10 mouse cellular contexts compared by ENCODE assay signal in the genomic region with DNA sequence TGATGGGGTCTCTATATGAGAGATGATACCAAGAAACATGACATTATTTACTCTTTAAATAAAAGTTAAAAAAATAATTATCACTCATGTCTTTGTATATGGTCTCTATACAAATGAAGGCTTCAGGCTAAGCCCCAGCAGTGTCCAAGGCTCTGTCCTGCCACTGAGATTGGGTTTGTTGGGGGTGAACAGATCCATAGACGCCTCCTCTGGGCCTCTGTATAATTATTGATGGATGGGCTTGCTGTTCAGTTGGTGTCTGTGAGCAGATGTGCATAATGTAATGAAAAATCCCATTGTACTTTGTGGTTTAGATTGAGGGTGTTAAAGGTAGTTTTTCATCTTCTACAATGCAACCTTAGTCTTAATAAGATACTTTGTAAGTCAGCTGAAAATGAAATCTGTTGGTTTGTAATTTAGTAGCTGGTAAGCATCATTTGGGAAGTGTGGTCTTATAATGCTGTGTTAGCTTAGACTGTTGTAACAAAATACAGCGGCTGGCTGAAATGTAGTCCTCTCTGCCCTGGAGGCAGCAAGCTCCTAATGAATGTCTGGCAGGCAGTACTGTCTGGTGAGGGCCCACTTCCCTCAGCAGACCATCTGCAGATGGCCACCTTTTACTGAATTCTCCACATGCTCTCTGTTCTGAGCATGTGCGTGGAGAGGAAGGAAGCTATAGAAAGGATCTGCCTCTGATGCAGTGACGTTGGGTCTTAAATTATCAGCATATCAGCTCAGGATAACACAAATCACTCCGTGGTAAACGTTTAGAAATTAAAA.
DNase-seq lines count a peak whose midpoint lies in the region; ATAC-seq lines count a peak whose summit lies in the region.
"Had no signal": no experiment of that assay in that cellular context is flagged by ENCODE, and none has a peak within 500 bp of the region (broad histone marks: within the 10 kb centered on the region; RNA-seq: fewer than 3 reads in every experiment).

No protein-coding gene starts in this region.

- WGBS in midbrain, embryonic 13.5 days, result 67% methylated on average over 6 of the region's 6 CpGs
- 83% methylated on average over 6 of the region's 6 CpGs for WGBS in midbrain, embryonic 10.5 days
- 43% methylated on average over 6 of the region's 6 CpGs for WGBS in hindbrain, embryonic 13.5 days
- WGBS in neural tube, embryonic 13.5 days, result 22% methylated on average over 6 of the region's 6 CpGs

- DNase-seq in cerebellum, postnatal 10 days, result peak; percentile 50 to 58
- DNase-seq in cerebellum, adult 9-10 months, result no peak
- DNase-seq in midbrain, embryonic 10.5 days (ENCODE audit: low spot score), result no peak
- no peak for DNase-seq in kidney, adult 8-10 months

- H3K27ac ChIP-seq in midbrain, embryonic 13.5 days, result peak overlapping the region; percentile 48
- no peak overlapping the region for H3K27ac ChIP-seq in midbrain, embryonic 10.5 days (replicated peaks)
- H3K27ac ChIP-seq in hindbrain, embryonic 13.5 days, result peak overlapping the region; percentile 81
- peak overlapping the region; percentile 61 for H3K27ac ChIP-seq in neural tube, embryonic 13.5 days (replicated peaks)
- H3K27ac ChIP-seq: liver, embryonic 12.5 days; stomach, embryonic 15.5 days had no signal

- H3K4me2 ChIP-seq in midbrain, embryonic 13.5 days (replicated peaks), result no peak overlapping the region
- no peak overlapping the region for H3K4me2 ChIP-seq in hindbrain, embryonic 13.5 days
- no peak overlapping the region for H3K4me2 ChIP-seq in neural tube, embryonic 13.5 days
- H3K4me2 ChIP-seq: liver, embryonic 12.5 days; stomach, embryonic 15.5 days had no signal

- no peak overlapping the region for H3K9ac ChIP-seq in midbrain, embryonic 13.5 days (replicated peaks)
- no peak overlapping the region for H3K9ac ChIP-seq in hindbrain, embryonic 13.5 days
- 0 out of 2 replicates have a peak overlapping the region, but pooled peaks have one; percentile 12 for H3K9ac ChIP-seq in neural tube, embryonic 13.5 days
- H3K9ac ChIP-seq: liver, embryonic 12.5 days; stomach, embryonic 15.5 days had no signal

- no peak overlapping the region for H3K4me3 ChIP-seq in midbrain, embryonic 13.5 days (replicated peaks)
- no peak overlapping the region for H3K4me3 ChIP-seq in midbrain, embryonic 10.5 days
- H3K4me3 ChIP-seq in hindbrain, embryonic 13.5 days, result no peak overlapping the region
- no peak overlapping the region for H3K4me3 ChIP-seq in neural tube, embryonic 13.5 days
- H3K4me3 ChIP-seq: liver, embryonic 12.5 days; stomach, embryonic 15.5 days had no signal

- no peaks in the 10 kb centered on the region for H3K9me3 ChIP-seq in midbrain, embryonic 13.5 days
- no peaks in the 10 kb centered on the region for H3K9me3 ChIP-seq in midbrain, embryonic 10.5 days (replicated peaks)
- H3K9me3 ChIP-seq in hindbrain, embryonic 13.5 days, result no peaks in the 10 kb centered on the region
- H3K9me3 ChIP-seq in neural tube, embryonic 13.5 days, result no peaks in the 10 kb centered on the region
- H3K9me3 ChIP-seq: liver, embryonic 12.5 days; stomach, embryonic 15.5 days had no signal

- peak; percentile 46 for ATAC-seq in midbrain, embryonic 13.5 days
- peak; percentile 67 for ATAC-seq in hindbrain, embryonic 13.5 days (ENCODE audit: low FRiP score)
- ATAC-seq in neural tube, embryonic 13.5 days (ENCODE audit: low read depth), result peak; percentile 71; the same call in 1 of the 2 replicates
- ATAC-seq in monocyte, adult 5-6 weeks (replicated peaks; ENCODE audit: insufficient number of reproducible peaks, low FRiP score, low TSS enrichment, poor library complexity, severe bottlenecking), result no peak

- H3K27me3 ChIP-seq in midbrain, embryonic 13.5 days, result no peaks in the 10 kb centered on the region
- no peaks in the 10 kb centered on the region for H3K27me3 ChIP-seq in midbrain, embryonic 10.5 days (ENCODE audit: low read depth, poor library complexity, severe bottlenecking)
- H3K27me3 ChIP-seq in hindbrain, embryonic 13.5 days, result no peaks in the 10 kb centered on the region
- H3K27me3 ChIP-seq in neural tube, embryonic 13.5 days, result no peaks in the 10 kb centered on the region
- H3K27me3 ChIP-seq: liver, embryonic 12.5 days; stomach, embryonic 15.5 days had no signal

- H3K4me1 ChIP-seq in midbrain, embryonic 13.5 days (replicated peaks), result peaks cover 9% of the 10 kb centered on the region
- peaks cover 17% of the 10 kb centered on the region for H3K4me1 ChIP-seq in midbrain, embryonic 10.5 days
- peaks cover 34% of the 10 kb centered on the region for H3K4me1 ChIP-seq in hindbrain, embryonic 13.5 days (replicated peaks)
- peaks cover 45% of the 10 kb centered on the region for H3K4me1 ChIP-seq in neural tube, embryonic 13.5 days (replicated peaks)
- H3K4me1 ChIP-seq: liver, embryonic 12.5 days; stomach, embryonic 15.5 days had no signal

- no peaks in the 10 kb centered on the region for H3K36me3 ChIP-seq in midbrain, embryonic 13.5 days
- no peaks in the 10 kb centered on the region for H3K36me3 ChIP-seq in midbrain, embryonic 10.5 days
- H3K36me3 ChIP-seq in hindbrain, embryonic 13.5 days, result no peaks in the 10 kb centered on the region
- no peaks in the 10 kb centered on the region for H3K36me3 ChIP-seq in neural tube, embryonic 13.5 days
- H3K36me3 ChIP-seq: liver, embryonic 12.5 days; stomach, embryonic 15.5 days had no signal

Comparison
In these comparisons a context has a peak if more than half of its experiments do, and no peak if none do; other contexts are left out.
1. DNase-seq: peak in cerebellum, postnatal 10 days (2 of 2); none in cerebellum, adult 9-10 months (single experiment), midbrain, embryonic 10.5 days (single experiment) and kidney, adult 8-10 months (0 of 2).